In genomic region chr2:44646398-44646797, GRCm38 (mm10) we compare ENCODE assay signal across 18 mouse cellular contexts.
DNase-seq lines count a peak whose midpoint lies in the region; ATAC-seq lines count a peak whose summit lies in the region.
"Had no signal": no experiment of that assay in that cellular context is flagged by ENCODE, and none has a peak within 500 bp of the region (broad histone marks: within the 10 kb centered on the region; RNA-seq: fewer than 3 reads in every experiment).

No protein-coding gene starts in this region.

- H3K4me3 ChIP-seq in kidney, embryonic 16.5 days (ENCODE audit: low read length) = no peak overlapping the region
- H3K4me3 ChIP-seq: heart, embryonic 12.5 days; hindbrain, embryonic 10.5 days; intestine, embryonic 15.5 days; kidney, embryonic 15.5 days had no signal

- no peak overlapping the region for H3K9ac ChIP-seq in kidney, embryonic 16.5 days (replicated peaks; ENCODE audit: low read length)
- H3K9ac ChIP-seq: heart, embryonic 12.5 days; hindbrain, embryonic 14.5 days; intestine, embryonic 15.5 days; kidney, embryonic 15.5 days had no signal

- H3K9me3 ChIP-seq in kidney, embryonic 16.5 days (ENCODE audit: low read length) = no peaks in the 10 kb centered on the region
- H3K9me3 ChIP-seq: heart, embryonic 12.5 days; hindbrain, embryonic 10.5 days; intestine, embryonic 15.5 days; kidney, embryonic 15.5 days had no signal

- DNase-seq in cerebellum, postnatal 14 days = peak; percentile 21 to 22
- DNase-seq in cerebellum, adult 11-12 months = no peak
- DNase-seq in kidney, adult 11 months = no peak
- peak; percentile 7 to 25 for DNase-seq in gastrocnemius, adult 8-10 months (ENCODE audit: low spot score in 2 of 2)
- peak; percentile 26 for DNase-seq in gastrocnemius, postnatal 25 days
- DNase-seq in adrenal gland, postnatal 4 days (ENCODE audit: low spot score in 2 of 2) = no peak
- DNase-seq: adrenal gland, adult 8-10 months; kidney, adult 2 months had no signal

- 77% methylated on average over 6 of the region's 6 CpGs for WGBS in kidney, embryonic 16.5 days

- no peak overlapping the region for H3K4me2 ChIP-seq in kidney, embryonic 16.5 days (replicated peaks; ENCODE audit: low read depth, low read length)
- H3K4me2 ChIP-seq: heart, embryonic 12.5 days; hindbrain, embryonic 14.5 days; intestine, embryonic 15.5 days; kidney, embryonic 15.5 days had no signal

- H3K27ac ChIP-seq in kidney, embryonic 16.5 days (ENCODE audit: low read length) = no peak overlapping the region
- H3K27ac ChIP-seq: hindbrain, embryonic 10.5 days; hindbrain, embryonic 14.5 days; intestine, embryonic 15.5 days; kidney, embryonic 15.5 days had no signal

- ATAC-seq in kidney, embryonic 16.5 days (ENCODE audit: low FRiP score, low TSS enrichment) = 0 out of 2 replicates have a peak, but pooled peaks have one; percentile 35
- no peak for ATAC-seq in frontal cortex, adult (ENCODE audit: low TSS enrichment)
- ATAC-seq: forebrain, embryonic 16.5 days; intestine, embryonic 15.5 days; Patski had no signal

- H3K36me3 ChIP-seq in kidney, embryonic 16.5 days (ENCODE audit: insufficient read depth, low read length) = no peaks in the 10 kb centered on the region
- H3K36me3 ChIP-seq: heart, embryonic 12.5 days; hindbrain, embryonic 10.5 days; intestine, embryonic 15.5 days; kidney, embryonic 15.5 days had no signal

- no peaks in the 10 kb centered on the region for H3K27me3 ChIP-seq in kidney, embryonic 16.5 days (ENCODE audit: insufficient read depth, low read length)
- H3K27me3 ChIP-seq: CH12.LX; heart, embryonic 12.5 days; intestine, embryonic 15.5 days; kidney, embryonic 15.5 days; Patski had no signal

- no peaks in the 10 kb centered on the region for H3K4me1 ChIP-seq in kidney, embryonic 16.5 days (ENCODE audit: insufficient read depth, low read length)
- H3K4me1 ChIP-seq: heart, embryonic 12.5 days; hindbrain, embryonic 10.5 days; intestine, embryonic 15.5 days; kidney, embryonic 15.5 days had no signal

Comparison
In these comparisons a context has a peak if more than half of its experiments do, and no peak if none do; other contexts are left out.
1. DNase-seq: peak in cerebellum, postnatal 14 days (2 of 2), gastrocnemius, adult 8-10 months (2 of 2) and gastrocnemius, postnatal 25 days (single experiment); none in cerebellum, adult 11-12 months (single experiment), kidney, adult 11 months (single experiment) and adrenal gland, postnatal 4 days (0 of 2).